Mouse (Mus musculus): ENCODE measurements around the gene Pex14.

Gene Pex14

DNA sequence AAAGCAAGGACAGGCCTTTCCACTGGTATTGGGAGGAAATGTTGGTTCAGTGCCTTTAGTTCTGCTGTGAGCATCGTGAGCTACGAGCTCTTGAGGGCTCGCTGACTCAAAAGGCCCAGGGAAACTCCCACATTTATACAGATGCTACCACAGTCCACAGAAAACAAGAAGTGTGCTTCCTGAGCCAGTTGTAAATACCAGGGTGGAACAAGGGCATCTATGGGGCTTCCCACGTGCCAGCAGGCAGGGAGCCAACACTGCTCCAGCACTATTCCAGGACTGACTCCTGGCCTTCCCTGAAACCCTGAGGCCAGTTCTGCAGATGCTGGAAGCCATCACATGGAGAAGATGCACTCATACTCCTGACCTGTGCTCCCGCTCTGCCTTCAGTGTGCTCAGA is 130.1 kb downstream of the Pex14 start:
- Histone ChIP-seq H3K27me3 (ENCODE audit: insufficient read depth, low read length) (no peaks in the 10 kb centered on the region), H3K4me1 (replicated peaks; ENCODE audit: low read depth, low read length) (peaks cover 34% of the 10 kb centered on the region), H3K9me3 (ENCODE audit: low read length) (no peaks in the 10 kb centered on the region), H3K36me3 (ENCODE audit: insufficient read depth, low read length) (peaks cover 69% of the 10 kb centered on the region), H3K4me3 (replicated peaks; ENCODE audit: low read length) (no peak overlapping the region)
- TF ChIP-seq NANOG (IDR thresholded peaks at IDR 0.05; ENCODE audit: borderline replicate concordance, low read length) = no peak
- TF ChIP-seq POU5F1 (IDR thresholded peaks at IDR 0.05; ENCODE audit: borderline replicate concordance, low read length) = no peak
- TF ChIP-seq CTCF (conservative IDR thresholded peaks at IDR 0.05; ENCODE audit: low read length) = no peak

GRCm38 (mm10) chr4:148968859-148969258 is 130.8 kb downstream of the Pex14 start:
- Histone ChIP-seq H3K27me3 (ENCODE audit: insufficient read depth, low read length) (no peaks in the 10 kb centered on the region), H3K4me3 (replicated peaks; ENCODE audit: low read length) (no peak overlapping the region), H3K36me3 (ENCODE audit: insufficient read depth, low read length) (peaks cover 69% of the 10 kb centered on the region), H3K9me3 (ENCODE audit: low read length) (no peaks in the 10 kb centered on the region), H3K4me1 (replicated peaks; ENCODE audit: low read depth, low read length) (peaks cover 27% of the 10 kb centered on the region)
- TF ChIP-seq CTCF (conservative IDR thresholded peaks at IDR 0.05; ENCODE audit: low read length) (no peak), POU5F1 (IDR thresholded peaks at IDR 0.05; ENCODE audit: borderline replicate concordance, low read length) (no peak), NANOG (IDR thresholded peaks at IDR 0.05; ENCODE audit: borderline replicate concordance, low read length) (no peak)

- peaks cover 19% of the 10 kb centered on the region for H3K4me1 ChIP-seq (replicated peaks; ENCODE audit: low read depth, low read length)
- H3K4me3 ChIP-seq (replicated peaks; ENCODE audit: low read length) = no peak overlapping the region
- no peak for TF ChIP-seq POU5F1 (IDR thresholded peaks at IDR 0.05; ENCODE audit: borderline replicate concordance, low read length)
- no peak for TF ChIP-seq NANOG (IDR thresholded peaks at IDR 0.05; ENCODE audit: borderline replicate concordance, low read length)
- TF ChIP-seq CTCF (conservative IDR thresholded peaks at IDR 0.05; ENCODE audit: low read length) = no peak
- H3K27me3 ChIP-seq (ENCODE audit: insufficient read depth, low read length) = no peaks in the 10 kb centered on the region
- H3K36me3 ChIP-seq (ENCODE audit: insufficient read depth, low read length) = peaks cover 96% of the 10 kb centered on the region
- no peaks in the 10 kb centered on the region for H3K9me3 ChIP-seq (ENCODE audit: low read length)
Observed at GRCm38 (mm10) chr4:148966132-148966531, 133.5 kb downstream of the Pex14 start.

GRCm38 (mm10) chr4:148964541-148965310 is 134.9 kb downstream of the Pex14 start:
- Histone ChIP-seq H3K4me3 (replicated peaks; ENCODE audit: low read length) (no peak overlapping the region), H3K4me1 (replicated peaks; ENCODE audit: low read depth, low read length) (peaks cover 29% of the 10 kb centered on the region), H3K9me3 (ENCODE audit: low read length) (no peaks in the 10 kb centered on the region), H3K27me3 (ENCODE audit: insufficient read depth, low read length) (no peaks in the 10 kb centered on the region), H3K36me3 (ENCODE audit: insufficient read depth, low read length) (peaks cover 96% of the 10 kb centered on the region)
- no peak for TF ChIP-seq CTCF (conservative IDR thresholded peaks at IDR 0.05; ENCODE audit: low read length)
- TF ChIP-seq NANOG (IDR thresholded peaks at IDR 0.05; ENCODE audit: borderline replicate concordance, low read length) = no peak
- TF ChIP-seq POU5F1 (IDR thresholded peaks at IDR 0.05; ENCODE audit: borderline replicate concordance, low read length) = no peak

GRCm38 (mm10) chr4:148962096-148962495 is 137.6 kb downstream of the Pex14 start:
- Histone ChIP-seq H3K36me3 (ENCODE audit: insufficient read depth, low read length) (peaks cover 78% of the 10 kb centered on the region), H3K27me3 (ENCODE audit: insufficient read depth, low read length) (no peaks in the 10 kb centered on the region), H3K4me3 (replicated peaks; ENCODE audit: low read length) (no peak overlapping the region), H3K9me3 (ENCODE audit: low read length) (no peaks in the 10 kb centered on the region), H3K4me1 (replicated peaks; ENCODE audit: low read depth, low read length) (peaks cover 34% of the 10 kb centered on the region)
- TF ChIP-seq NANOG (IDR thresholded peaks at IDR 0.05; ENCODE audit: borderline replicate concordance, low read length) = no peak
- TF ChIP-seq POU5F1 (IDR thresholded peaks at IDR 0.05; ENCODE audit: borderline replicate concordance, low read length) = no peak
- TF ChIP-seq CTCF (conservative IDR thresholded peaks at IDR 0.05; ENCODE audit: low read length) = no peak

DNA sequence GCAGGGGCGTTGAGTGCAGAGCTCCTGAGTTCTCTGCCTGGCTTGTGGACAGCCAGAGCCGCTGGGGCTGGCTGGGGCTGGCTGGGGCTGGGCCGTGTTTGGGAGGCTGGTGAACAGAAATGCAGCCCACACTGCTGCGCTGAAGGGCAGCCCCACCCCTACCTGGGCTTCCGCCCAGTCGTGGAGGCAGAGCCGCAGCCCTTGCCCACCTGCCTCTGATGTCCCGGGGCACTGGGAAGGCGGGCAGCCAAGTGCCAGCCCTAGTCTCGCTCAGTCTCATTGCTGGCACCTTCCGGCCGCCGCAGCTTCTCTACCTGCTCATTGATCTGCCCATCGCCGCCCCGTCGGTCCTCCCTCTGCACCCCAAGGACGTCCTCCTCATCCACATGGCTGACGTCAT is 138.6 kb downstream of the Pex14 start:
- Histone ChIP-seq H3K4me3 (replicated peaks; ENCODE audit: low read length) (no peak overlapping the region), H3K36me3 (ENCODE audit: insufficient read depth, low read length) (peaks cover 68% of the 10 kb centered on the region), H3K9me3 (ENCODE audit: low read length) (no peaks in the 10 kb centered on the region), H3K27me3 (ENCODE audit: insufficient read depth, low read length) (no peaks in the 10 kb centered on the region), H3K4me1 (replicated peaks; ENCODE audit: low read depth, low read length) (peaks cover 34% of the 10 kb centered on the region)
- no peak for TF ChIP-seq CTCF (conservative IDR thresholded peaks at IDR 0.05; ENCODE audit: low read length)
- TF ChIP-seq NANOG (IDR thresholded peaks at IDR 0.05; ENCODE audit: borderline replicate concordance, low read length) = no peak
- TF ChIP-seq POU5F1 (IDR thresholded peaks at IDR 0.05; ENCODE audit: borderline replicate concordance, low read length) = no peak

DNA sequence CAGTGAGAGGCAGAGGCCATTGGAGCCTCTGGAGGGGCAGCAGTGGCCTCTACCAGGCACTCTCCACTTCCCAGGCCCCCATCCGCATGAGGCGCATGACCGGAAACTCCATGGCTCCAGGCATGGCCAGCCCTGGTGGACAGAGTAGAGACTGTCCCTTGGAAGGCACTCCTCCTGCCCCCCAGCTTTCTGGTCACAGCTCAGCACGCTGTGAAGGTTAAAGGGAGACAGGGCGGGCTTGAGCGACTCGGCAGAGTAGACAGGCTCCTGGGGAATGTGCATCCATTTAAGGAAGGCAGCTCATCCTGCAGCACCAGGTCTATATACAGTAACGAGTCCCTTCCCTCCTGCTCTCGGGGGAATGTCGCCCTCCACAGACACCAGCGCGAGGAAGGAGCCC is 139.7 kb downstream of the Pex14 start:
- Histone ChIP-seq H3K36me3 (ENCODE audit: insufficient read depth, low read length) (peaks cover 58% of the 10 kb centered on the region), H3K9me3 (ENCODE audit: low read length) (no peaks in the 10 kb centered on the region), H3K27me3 (ENCODE audit: insufficient read depth, low read length) (no peaks in the 10 kb centered on the region), H3K4me1 (replicated peaks; ENCODE audit: low read depth, low read length) (peaks cover 34% of the 10 kb centered on the region), H3K4me3 (replicated peaks; ENCODE audit: low read length) (no peak overlapping the region)
- TF ChIP-seq NANOG (IDR thresholded peaks at IDR 0.05; ENCODE audit: borderline replicate concordance, low read length) = no peak
- TF ChIP-seq POU5F1 (IDR thresholded peaks at IDR 0.05; ENCODE audit: borderline replicate concordance, low read length) = no peak
- no peak for TF ChIP-seq CTCF (conservative IDR thresholded peaks at IDR 0.05; ENCODE audit: low read length)

DNA sequence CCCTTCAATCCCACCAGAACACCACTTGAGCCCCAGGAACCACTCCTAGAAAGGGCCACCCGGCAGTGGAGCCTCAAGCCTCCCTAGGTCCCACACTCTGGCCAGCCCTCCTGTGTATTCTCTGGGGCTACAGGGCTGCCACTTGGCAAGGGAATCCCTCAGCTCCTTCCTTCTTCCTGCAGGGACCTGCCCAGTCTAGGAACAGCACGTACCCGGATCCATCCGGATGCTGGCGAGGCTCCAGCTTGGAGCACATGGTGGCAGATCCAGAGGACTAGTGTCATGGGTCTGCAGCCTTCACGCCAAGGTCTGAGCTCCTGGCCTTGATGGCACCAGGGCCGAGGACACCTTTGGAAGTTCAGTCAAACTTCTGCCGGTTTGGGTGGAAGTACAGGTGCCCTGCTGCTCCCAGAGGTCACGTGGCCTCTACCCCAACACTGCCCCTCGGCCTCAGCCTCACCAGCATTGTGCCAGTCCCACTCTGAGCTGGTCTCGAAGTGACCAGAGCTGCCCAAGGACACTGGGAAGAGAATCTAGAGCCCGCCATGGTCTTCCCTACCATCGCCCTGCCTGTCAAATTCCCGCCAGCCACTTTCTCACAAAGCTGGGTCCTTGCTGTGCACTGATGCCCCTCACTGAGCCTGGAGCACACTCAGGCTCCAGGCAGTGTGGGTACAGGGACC is 144.4 kb downstream of the Pex14 start:
- peaks cover 44% of the 10 kb centered on the region for H3K4me1 ChIP-seq (replicated peaks; ENCODE audit: low read depth, low read length)
- TF ChIP-seq NANOG (IDR thresholded peaks at IDR 0.05; ENCODE audit: borderline replicate concordance, low read length) (no peak), CTCF (conservative IDR thresholded peaks at IDR 0.05; ENCODE audit: low read length) (no peak), POU5F1 (IDR thresholded peaks at IDR 0.05; ENCODE audit: borderline replicate concordance, low read length) (no peak)
- H3K36me3 ChIP-seq (ENCODE audit: insufficient read depth, low read length) = peaks cover 12% of the 10 kb centered on the region
- no peaks in the 10 kb centered on the region for H3K9me3 ChIP-seq (ENCODE audit: low read length)
- H3K27me3 ChIP-seq (ENCODE audit: insufficient read depth, low read length) = peaks cover 34% of the 10 kb centered on the region
- H3K4me3 ChIP-seq (replicated peaks; ENCODE audit: low read length) = no peak overlapping the region
